Mouse (Mus musculus) layer of hippocampus, adult 9-11 months (tissue): ENCODE results near the gene Arhgef26.

Experiments
- DNase-seq: peaks from one replicate; pipeline ENCODE4 v3.0.0; 2022

The Arhgef26 gene

GRCm38 (mm10) chr3:62392636-62393035 is 54.5 kb downstream of the Arhgef26 start:
- DNase-seq, result no peak

- DNase-seq, result no peak
Observed at GRCm38 (mm10) chr3:62394284-62394683, 56.1 kb downstream of the Arhgef26 start.

GRCm38 (mm10) chr3:62395368-62395767 is 57.2 kb downstream of the Arhgef26 start:
- DNase-seq, result no peak

- DNase-seq, result no peak
Observed at GRCm38 (mm10) chr3:62396109-62396508, 58.0 kb downstream of the Arhgef26 start.

- no peak for DNase-seq
Observed at GRCm38 (mm10) chr3:62398094-62398493, 60.0 kb downstream of the Arhgef26 start.

GRCm38 (mm10) chr3:62399826-62400746 is 61.9 kb downstream of the Arhgef26 start:
- no peak for DNase-seq

- no peak for DNase-seq
Observed at GRCm38 (mm10) chr3:62402466-62402865, 64.3 kb downstream of the Arhgef26 start.

- DNase-seq, result no peak
Observed at GRCm38 (mm10) chr3:62404477-62405246, 66.5 kb downstream of the Arhgef26 start.

GRCm38 (mm10) chr3:62409555-62410182 is 71.5 kb downstream of the Arhgef26 start:
- no peak for DNase-seq

GRCm38 (mm10) chr3:62410491-62410890 is 72.3 kb downstream of the Arhgef26 start:
- DNase-seq, result no peak

- peak; percentile 75 for DNase-seq
Observed at GRCm38 (mm10) chr3:62412704-62413103, 74.6 kb downstream of the Arhgef26 start.

- no peak for DNase-seq
Observed at GRCm38 (mm10) chr3:62414926-62415325, 76.8 kb downstream of the Arhgef26 start.

GRCm38 (mm10) chr3:62417458-62417857 is 79.3 kb downstream of the Arhgef26 start:
- DNase-seq, result no peak

- DNase-seq, result no peak
Observed at GRCm38 (mm10) chr3:62418387-62419138, 80.4 kb downstream of the Arhgef26 start.

GRCm38 (mm10) chr3:62433675-62434074 is 95.5 kb downstream of the Arhgef26 start:
- DNase-seq, result no peak

- no peak for DNase-seq
Observed at GRCm38 (mm10) chr3:62435923-62436322, 97.8 kb downstream of the Arhgef26 start.

- DNase-seq, result no peak
Observed at GRCm38 (mm10) chr3:62440431-62440969, 102.4 kb downstream of the Arhgef26 start.

GRCm38 (mm10) chr3:62443582-62444194 is 105.5 kb downstream of the Arhgef26 start:
- no peak for DNase-seq

GRCm38 (mm10) chr3:62446271-62446670 is 108.1 kb downstream of the Arhgef26 start:
- DNase-seq, result no peak

- no peak for DNase-seq
Observed at GRCm38 (mm10) chr3:62447151-62447550, 109.0 kb downstream of the Arhgef26 start.

GRCm38 (mm10) chr3:62449871-62450496 is 111.8 kb downstream of the Arhgef26 start:
- DNase-seq, result no peak
